Mouse (Mus musculus): Measurements from ENCODE around the gene Cfap43.
A peak's percentile ranks its signal among the peaks of the same experiment; 100 is the strongest.

The Cfap43 gene

DNA sequence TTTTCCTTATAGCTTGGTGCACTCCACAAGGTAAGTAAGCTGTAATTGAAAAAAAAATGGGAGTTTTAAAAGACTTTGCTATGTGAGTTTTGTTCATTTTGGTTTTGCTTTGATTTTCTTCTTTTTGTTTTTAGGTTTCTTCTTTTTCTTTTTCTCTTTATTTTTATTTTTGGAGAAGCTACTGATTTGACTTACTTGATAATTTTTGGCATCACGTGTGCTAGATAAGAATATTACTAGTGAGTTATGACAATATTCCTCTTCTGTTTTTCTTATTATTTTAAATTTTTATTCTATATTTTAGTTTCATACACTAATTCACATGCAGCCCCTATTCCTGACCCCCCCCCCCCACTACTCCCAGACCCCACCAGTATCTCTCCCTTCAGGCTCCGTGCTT, 7.9 kb upstream of the Cfap43 start:
- TF ChIP-seq GATA4 (IDR thresholded peaks at IDR 0.05; ENCODE audit: insufficient replicate concordance, low read length): no peak

DNA sequence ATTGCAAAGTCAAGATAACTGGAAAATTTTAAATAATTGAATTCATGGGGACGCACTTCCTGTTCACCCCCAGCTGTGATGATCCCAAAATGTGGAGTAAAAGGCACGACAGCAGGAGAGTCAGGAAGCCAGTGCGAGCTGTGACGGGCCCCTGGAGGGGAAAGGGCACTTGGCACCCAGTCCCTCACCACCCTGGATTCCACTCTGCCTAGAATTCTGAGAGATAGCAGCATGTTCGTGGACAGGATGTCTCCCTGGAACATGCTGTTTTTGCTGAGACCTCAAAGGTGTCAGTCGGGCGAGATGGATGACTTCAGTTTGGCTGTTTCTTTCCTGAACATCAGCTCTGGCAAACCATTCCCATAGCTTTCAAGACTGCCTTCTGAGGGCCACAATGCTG, 6.7 kb upstream of the Cfap43 start:
- peak; percentile 94; the same call in 1 of the 2 replicates for TF ChIP-seq GATA4 (IDR thresholded peaks at IDR 0.05; ENCODE audit: insufficient replicate concordance, low read length)

DNA sequence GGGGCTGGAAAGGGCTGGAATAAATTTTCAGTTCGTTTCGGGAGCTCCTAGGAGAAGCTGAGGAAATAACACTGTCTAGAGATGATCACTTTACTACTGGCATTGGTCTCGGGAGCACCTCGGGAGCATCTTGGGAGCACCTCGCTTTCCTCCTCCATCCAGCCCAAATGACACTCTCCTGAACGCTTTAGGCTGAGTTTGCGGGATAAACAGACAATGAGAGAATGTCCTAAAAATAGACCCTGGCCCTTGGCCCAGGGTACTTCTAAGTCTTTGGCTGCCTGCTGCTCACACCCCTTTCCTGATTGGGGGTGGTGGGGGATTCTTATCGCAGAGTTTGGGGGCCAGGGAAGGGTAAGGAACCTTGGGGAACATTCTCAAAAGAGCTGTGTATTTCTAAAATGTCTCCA, 884 bp upstream of the Cfap43 start:
- no peak for TF ChIP-seq GATA4 (IDR thresholded peaks at IDR 0.05; ENCODE audit: insufficient replicate concordance, low read length)

DNA sequence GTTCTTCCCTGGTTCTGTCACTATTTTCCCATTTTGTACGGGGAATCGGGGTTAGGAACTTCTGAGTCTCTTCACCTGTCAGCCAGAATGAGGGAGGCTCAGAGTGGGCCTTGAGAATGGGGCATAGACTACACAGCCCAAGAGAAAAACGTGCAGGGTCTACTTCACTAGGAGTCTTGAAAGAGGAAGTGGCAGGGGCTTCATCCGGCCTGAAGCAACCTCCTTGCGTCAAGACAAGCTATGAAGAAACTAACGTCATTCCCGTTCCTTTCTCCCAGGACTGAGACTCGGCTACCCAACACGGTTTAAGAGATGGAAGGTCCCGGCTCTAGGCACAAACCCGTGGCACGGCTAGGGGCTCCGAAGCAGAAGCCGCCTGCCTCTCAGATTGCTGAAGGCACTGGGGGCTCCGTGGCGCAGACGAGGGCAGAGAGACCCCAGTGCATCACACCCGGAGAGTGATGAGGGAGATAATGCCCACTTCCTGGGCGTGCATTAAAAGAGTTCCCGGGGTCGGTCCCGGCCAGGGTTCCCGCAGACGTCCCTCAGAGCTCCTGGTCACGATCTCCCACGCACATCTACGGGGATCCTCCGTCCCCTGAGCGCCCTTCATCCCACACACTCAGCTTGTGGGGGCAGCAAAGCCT, 509 bp downstream of the Cfap43 start:
- no peak for TF ChIP-seq GATA4 (IDR thresholded peaks at IDR 0.05; ENCODE audit: insufficient replicate concordance, low read length)

DNA sequence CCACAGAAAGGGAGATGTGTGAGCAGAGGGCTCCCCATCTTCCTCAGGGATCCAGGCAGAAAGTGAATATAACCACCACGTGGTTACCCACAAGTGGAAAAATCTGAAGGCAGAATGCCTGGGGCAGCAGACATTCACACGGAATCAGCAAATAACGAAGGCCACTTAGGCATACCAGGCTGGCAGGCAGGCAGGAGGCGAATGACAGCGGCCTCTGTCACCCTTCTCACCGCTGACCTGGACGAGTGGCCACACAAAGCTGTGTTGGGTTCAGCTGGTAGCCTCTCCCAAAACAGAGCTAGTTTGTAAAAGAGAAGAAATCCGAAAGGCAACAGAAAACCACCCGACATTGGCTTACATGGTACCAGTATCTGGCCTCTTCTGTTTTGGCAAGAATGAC, 1.1 kb downstream of the Cfap43 start:
- no peak for TF ChIP-seq GATA4 (IDR thresholded peaks at IDR 0.05; ENCODE audit: insufficient replicate concordance, low read length)

DNA sequence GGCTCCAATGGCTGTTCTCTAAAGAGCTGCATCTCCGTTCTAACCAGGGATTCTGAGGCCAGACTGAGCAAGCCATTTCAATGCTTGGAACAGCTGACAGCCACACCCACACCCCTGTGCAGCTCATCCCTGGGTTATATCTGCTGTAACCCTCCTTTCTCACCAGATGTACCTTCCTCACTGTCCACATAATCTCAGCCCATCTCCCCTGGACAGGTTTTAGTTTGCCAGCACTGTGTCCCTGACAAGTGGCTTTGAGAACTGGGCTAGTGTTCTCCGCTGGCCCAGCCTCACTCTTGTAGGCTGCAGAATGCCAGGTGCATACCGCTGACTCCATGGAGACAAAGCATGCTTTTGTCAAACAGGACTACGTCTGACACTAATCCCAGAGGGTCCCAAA, 1.7 kb downstream of the Cfap43 start:
- no peak for TF ChIP-seq GATA4 (IDR thresholded peaks at IDR 0.05; ENCODE audit: insufficient replicate concordance, low read length)

DNA sequence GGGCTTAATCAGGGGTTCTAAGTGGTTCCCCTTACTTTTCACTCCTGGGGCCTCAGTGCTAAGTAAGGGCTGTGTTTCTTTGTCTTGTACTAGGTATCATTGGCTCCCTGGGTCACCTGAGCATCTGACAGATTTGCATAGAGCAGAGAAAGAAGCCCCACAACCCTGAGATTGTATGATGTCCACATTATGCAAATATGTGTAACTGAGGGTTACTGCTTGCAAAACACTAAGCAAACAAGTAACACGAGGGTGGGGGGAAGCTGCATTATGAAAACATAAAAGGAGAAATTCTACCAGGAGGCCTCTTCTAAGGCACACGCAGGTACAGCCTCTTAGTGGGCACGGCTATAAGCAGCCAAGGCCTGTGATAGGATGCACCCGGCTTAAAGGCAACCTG, 3.8 kb downstream of the Cfap43 start:
- no peak for TF ChIP-seq GATA4 (IDR thresholded peaks at IDR 0.05; ENCODE audit: insufficient replicate concordance, low read length)

DNA sequence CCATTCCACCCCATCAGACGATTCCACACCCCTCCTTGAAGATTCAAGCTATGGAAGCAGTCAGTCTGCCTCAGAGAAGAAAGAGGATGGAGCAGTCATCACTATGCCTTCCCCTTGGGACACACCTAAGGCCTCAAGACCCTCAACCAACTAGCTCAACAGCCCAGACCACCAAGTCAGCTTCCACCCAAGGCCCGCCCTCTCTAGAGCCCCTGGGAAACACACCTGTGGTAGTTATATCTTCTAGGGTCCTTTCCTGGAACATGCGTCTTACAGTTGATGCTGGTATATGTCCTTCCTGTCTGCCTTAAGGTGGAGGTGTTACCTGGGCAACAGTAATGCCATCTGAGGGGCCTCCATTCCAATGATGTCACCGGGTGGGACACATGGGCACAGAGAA, 4.9 kb downstream of the Cfap43 start:
- no peak for TF ChIP-seq GATA4 (IDR thresholded peaks at IDR 0.05; ENCODE audit: insufficient replicate concordance, low read length)

DNA sequence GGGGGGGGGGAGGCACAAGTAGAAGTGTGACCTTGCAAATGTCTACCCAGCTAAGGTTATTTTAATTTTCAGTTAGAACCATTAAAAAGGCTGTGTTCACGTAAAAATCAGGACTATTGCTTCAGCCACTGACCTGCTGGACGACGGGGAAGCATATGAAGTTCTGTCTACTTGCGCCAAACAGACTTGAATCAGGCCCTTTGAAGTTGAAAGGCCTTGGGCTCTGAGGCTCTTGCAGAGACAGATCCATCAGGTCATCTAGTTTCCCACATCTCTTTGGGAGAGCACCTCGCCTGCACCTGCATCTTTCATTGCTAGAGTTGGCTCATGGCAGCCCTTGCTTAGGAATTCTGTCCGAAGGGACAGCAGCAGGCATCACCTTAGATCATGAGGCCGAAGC, 5.7 kb downstream of the Cfap43 start:
- TF ChIP-seq GATA4 (IDR thresholded peaks at IDR 0.05; ENCODE audit: insufficient replicate concordance, low read length): no peak

DNA sequence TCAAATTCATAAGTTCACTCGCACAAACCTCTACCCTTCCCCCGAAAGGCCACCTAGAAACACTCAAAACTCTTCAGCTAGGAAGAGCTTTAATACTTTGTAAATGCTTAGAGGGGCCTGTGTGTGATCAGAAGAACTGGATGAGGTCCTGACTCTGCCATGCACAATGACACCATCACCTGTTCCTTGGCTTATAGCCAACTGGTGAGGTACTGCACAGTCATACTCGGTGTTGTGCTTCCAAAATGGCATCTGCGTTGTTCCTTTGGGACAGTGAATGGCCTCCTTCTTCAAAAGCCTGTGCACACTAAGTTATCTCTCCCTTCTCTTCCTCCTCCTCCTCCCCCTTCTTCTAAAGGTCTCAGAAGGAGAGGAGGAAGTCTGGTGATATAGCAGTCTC, 8.3 kb downstream of the Cfap43 start:
- TF ChIP-seq GATA4 (IDR thresholded peaks at IDR 0.05; ENCODE audit: insufficient replicate concordance, low read length): no peak

DNA sequence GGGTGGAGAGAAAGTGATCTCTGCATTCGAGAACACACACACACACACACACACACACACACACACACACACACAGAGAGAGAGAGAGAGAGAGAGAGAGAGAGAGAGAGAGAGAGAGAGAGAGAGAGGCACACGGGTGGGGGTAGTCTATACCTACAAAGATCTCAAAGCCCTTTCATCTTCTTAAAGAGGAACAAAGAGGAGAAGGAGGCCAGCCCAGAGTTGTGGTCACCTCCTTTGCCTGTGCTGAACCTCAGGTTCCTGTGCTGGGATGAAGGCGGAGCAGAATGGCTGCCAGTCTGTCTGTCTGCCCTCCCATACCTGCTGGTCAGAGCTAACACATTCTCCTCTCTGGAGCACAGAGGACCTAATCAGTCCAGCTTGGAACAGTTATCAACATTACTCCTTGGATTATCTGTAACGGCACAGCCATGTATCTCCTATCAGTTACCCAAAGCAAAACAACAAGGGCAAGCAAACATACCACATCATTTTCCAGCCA, 8.9 kb downstream of the Cfap43 start:
- no peak for TF ChIP-seq GATA4 (IDR thresholded peaks at IDR 0.05; ENCODE audit: insufficient replicate concordance, low read length)

DNA sequence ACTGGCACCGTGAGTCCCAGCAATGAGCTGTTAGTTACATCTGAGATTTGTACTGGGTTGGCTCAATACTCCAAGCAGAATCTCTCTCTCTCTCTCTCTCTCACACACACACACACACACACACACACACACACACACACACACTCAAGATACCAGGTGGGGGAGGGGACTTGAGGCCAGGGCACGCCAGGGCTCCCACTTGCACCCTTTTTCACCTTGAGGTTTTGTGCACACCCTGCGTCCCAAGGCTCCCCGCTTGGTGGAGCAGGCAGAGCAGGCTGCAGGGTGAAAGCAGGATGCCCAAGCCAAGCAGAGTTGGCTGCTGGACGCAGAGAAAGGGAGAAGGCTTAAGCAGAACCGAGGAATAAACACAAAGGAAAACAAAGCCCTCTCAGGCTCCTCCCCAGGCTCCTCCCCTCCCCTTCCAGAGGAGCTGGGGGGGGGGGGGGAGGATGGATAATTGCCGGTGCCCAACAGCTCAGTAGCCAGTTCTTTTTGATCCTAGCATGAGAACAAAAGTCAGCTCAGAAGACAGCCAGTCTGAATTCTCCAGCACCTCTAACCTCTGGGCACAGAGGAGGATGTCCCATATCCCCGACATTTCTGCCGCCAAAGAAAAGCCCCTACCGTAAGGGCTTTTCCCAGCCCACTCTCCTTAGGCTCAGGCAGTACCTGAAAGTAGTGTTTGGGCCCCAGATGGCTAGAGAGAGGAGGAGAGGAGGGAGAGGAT, 9.5 kb downstream of the Cfap43 start:
- TF ChIP-seq GATA4 (IDR thresholded peaks at IDR 0.05; ENCODE audit: insufficient replicate concordance, low read length): no peak

DNA sequence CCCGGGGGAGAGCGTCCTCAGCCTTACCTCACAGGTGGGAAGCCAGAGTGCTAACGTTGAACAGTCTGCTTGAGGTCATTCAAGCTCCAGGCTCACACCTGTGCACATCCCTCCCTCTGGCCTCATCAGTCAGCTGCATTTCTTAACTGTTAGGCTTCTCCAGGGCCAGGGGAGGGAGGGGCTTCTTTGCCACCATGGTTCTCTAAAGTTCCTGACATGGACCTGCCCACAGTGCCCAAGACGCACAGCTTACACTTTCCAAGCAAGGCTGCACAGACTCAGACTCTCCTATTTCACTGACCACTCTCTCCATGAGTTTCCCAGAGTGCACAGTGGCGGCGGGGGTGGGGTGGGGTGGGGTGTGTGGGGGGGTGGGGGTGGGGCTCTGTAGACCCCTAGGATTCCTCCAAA, 10.1 kb downstream of the Cfap43 start:
- no peak for TF ChIP-seq GATA4 (IDR thresholded peaks at IDR 0.05; ENCODE audit: insufficient replicate concordance, low read length)

DNA sequence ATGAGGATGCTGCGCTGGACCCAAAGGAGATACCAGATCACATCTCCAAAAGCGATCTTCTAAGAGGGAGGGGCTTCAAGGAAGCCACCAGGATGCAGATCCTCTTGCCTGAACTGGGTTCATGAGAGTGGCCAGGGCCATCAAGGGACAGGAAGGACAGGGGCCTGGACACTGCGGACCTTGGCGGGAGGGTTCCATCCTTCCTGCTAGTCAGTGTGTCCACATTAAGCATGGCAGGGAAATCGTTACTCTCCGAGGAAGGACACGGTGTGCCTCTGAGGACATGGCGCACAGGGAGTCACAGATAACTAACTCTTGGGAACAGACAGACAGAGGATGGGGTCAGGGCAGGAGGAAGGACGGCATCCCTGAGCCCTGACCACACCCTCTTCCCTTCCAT, 11.5 kb downstream of the Cfap43 start:
- peak; percentile 92 for TF ChIP-seq GATA4 (IDR thresholded peaks at IDR 0.05; ENCODE audit: insufficient replicate concordance, low read length)

DNA sequence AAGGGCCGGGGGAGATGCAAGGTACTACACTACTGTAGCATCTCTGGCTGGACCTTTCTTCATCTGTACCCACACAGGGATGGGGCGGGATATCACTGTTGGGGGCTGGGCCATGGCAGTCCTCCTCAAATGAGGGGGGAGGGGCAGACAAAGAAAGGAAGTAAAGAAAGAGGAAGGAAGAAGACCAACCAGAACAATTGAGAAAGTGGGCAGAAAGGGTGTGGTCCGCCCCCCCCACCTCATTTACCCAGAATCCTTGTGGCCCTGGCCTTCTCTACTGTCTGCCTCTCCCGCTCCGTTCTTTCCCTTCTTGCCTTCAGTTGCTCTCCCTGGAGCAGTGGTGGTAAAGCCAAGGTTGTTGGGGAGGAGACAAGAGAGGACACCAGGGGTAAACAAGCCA, 13.5 kb downstream of the Cfap43 start:
- no peak for TF ChIP-seq GATA4 (IDR thresholded peaks at IDR 0.05; ENCODE audit: insufficient replicate concordance, low read length)

DNA sequence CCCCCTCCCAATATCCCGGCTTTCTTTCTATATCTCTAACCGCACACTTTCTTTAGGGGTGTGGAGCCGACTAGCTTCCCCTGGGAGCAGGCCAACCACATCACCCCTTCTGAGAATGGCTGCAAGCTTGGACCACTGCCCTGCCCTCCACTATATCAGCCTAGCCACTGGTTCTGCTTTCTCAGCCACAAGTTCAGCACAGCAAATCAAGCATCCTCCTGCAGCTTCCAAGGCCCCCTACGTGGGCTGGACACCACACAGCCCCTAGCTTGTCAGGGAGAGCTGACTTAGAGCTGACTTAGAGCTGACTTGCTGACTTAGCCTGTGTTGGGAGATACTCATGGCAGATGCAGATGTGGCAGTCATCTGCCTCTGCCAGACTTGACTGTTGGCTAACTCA, 14.0 kb downstream of the Cfap43 start:
- no peak for TF ChIP-seq GATA4 (IDR thresholded peaks at IDR 0.05; ENCODE audit: insufficient replicate concordance, low read length)

DNA sequence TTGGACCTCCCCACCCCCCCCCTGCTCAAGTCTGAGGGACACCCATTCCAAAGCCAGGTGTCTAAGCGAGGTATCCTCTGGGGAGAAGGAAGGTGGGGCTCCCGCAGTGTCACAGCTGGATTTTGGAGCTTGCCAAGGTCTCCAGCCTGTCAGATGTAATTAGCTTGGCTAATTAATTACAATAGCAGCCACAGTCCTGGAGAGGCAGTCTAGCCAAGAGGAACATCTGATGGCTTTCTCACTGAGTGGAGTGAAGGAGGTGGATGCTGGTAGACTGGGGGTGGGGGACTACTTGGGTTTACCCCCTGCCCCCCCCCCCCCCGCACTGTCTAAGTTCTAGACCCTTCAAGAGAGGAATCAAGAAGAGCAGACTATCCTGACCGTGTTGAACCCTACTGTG, 15.4 kb downstream of the Cfap43 start:
- TF ChIP-seq GATA4 (IDR thresholded peaks at IDR 0.05; ENCODE audit: insufficient replicate concordance, low read length): no peak
